Comparison of ENCODE assay signal across 24 mouse cellular contexts in genomic region chr3:85644814-85645213, GRCm38 (mm10).
"Had no signal": no experiment of that assay in that cellular context is flagged by ENCODE, and none has a peak within 500 bp of the region (broad histone marks: within the 10 kb centered on the region; RNA-seq: fewer than 3 reads in every experiment).

No protein-coding gene starts in this region.

- H3K9me3 ChIP-seq: heart, embryonic 13.5 days; heart, embryonic 15.5 days; hindbrain, embryonic 13.5 days; hindbrain, embryonic 15.5 days; kidney, embryonic 15.5 days; limb, embryonic 10.5 days; limb, embryonic 12.5 days had no signal

- H3K4me3 ChIP-seq: gastrocnemius, adult 2 months; heart, adult 2 months; heart, embryonic 13.5 days; heart, embryonic 15.5 days; hindbrain, embryonic 13.5 days; hindbrain, embryonic 15.5 days; kidney, embryonic 15.5 days; layer of hippocampus, adult 2 months; left cerebral cortex, adult 2 months; limb, embryonic 10.5 days; limb, embryonic 12.5 days had no signal

- H3K9ac ChIP-seq: heart, embryonic 15.5 days; hindbrain, embryonic 13.5 days; hindbrain, embryonic 15.5 days; kidney, embryonic 15.5 days; limb, embryonic 12.5 days had no signal

- ATAC-seq: hindbrain, postnatal 0 days; intestine, embryonic 16.5 days had no signal

- H3K4me2 ChIP-seq: heart, embryonic 11.5 days; heart, embryonic 13.5 days; heart, embryonic 15.5 days; hindbrain, embryonic 13.5 days; hindbrain, embryonic 15.5 days; kidney, embryonic 15.5 days; limb, embryonic 12.5 days had no signal

- H3K27ac ChIP-seq: gastrocnemius, adult 2 months; heart, adult 2 months; heart, embryonic 15.5 days; hindbrain, embryonic 13.5 days; hindbrain, embryonic 15.5 days; hindbrain, postnatal 0 days; kidney, embryonic 15.5 days; kidney, postnatal 0 days; layer of hippocampus, adult 2 months; left cerebral cortex, adult 2 months; limb, embryonic 10.5 days; limb, embryonic 12.5 days had no signal

- H3K27me3 ChIP-seq: heart, embryonic 13.5 days; heart, embryonic 15.5 days; hindbrain, embryonic 13.5 days; hindbrain, embryonic 15.5 days; kidney, embryonic 15.5 days; limb, embryonic 12.5 days had no signal

- H3K4me1 ChIP-seq: hindbrain, embryonic 13.5 days; hindbrain, embryonic 15.5 days; kidney, embryonic 15.5 days; limb, embryonic 10.5 days; limb, embryonic 12.5 days had no signal

- H3K36me3 ChIP-seq: heart, embryonic 15.5 days; hindbrain, embryonic 13.5 days; hindbrain, embryonic 15.5 days; kidney, embryonic 15.5 days; limb, embryonic 10.5 days had no signal

- DNase-seq: gastrocnemius, adult 2 months; gastrocnemius, postnatal 10 days; gastrocnemius, postnatal 25 days; heart, adult 11 months; heart, adult 2 months; heart, postnatal 14 days; heart, postnatal 36 days; kidney, adult 11 months; kidney, postnatal 14 days; kidney, postnatal 4 days; liver had no signal
